Mouse (Mus musculus): Measurements from ENCODE around the gene Ankrd65. TPM values are rescaled to one million over a fixed set of nuclear protein-coding genes. Genes with fewer than 3 reads are reported as not detected.

The Ankrd65 gene
- polyA plus RNA-seq, 1 experiment from 2014 or later = 0.10 TPM

- Histone ChIP-seq H3K4me3 (ENCODE audit: low read depth, low read length) (no peak overlapping the region), H3K27ac (replicated peaks) (no peak overlapping the region), H3K27me3 (ENCODE audit: control insufficient read depth, insufficient read depth, low read length) (no peaks in the 10 kb centered on the region), H3K4me2 (replicated peaks; ENCODE audit: low read depth) (no peak overlapping the region), H3K36me3 (ENCODE audit: control insufficient read depth, insufficient read depth, low read length) (no peaks in the 10 kb centered on the region; the same call in 1 of the 2 replicates), H3K9ac (ENCODE audit: low read length) (no peak overlapping the region), H3K9me3 (ENCODE audit: control insufficient read depth, low read length) (no peaks in the 10 kb centered on the region), H3K4me1 (replicated peaks; ENCODE audit: control insufficient read depth, insufficient read depth) (no peaks in the 10 kb centered on the region; the same call in 1 of the 2 replicates)
- DNase-seq (ENCODE audit: low spot score) (no peak), ATAC-seq (ENCODE audit: low FRiP score, low TSS enrichment) (no peak)
- WGBS = 55% methylated on average over 3 of the region's 3 CpGs
- TF ChIP-seq CTCF (IDR thresholded peaks at IDR 0.05; ENCODE audit: low read depth) = no peak
- TF ChIP-seq EP300 (optimal IDR thresholded peaks at IDR 0.05) = no peak
These were observed 27.9 kb upstream of the Ankrd65 start for GRCm38 (mm10) chr4:155762357-155762756.

- no peak for DNase-seq (ENCODE audit: low spot score)
- Histone ChIP-seq H3K4me1 (replicated peaks; ENCODE audit: control insufficient read depth, insufficient read depth) (0 out of 2 replicates have a peak, but pooled peaks cover 6% of the 10 kb centered on the region), H3K27ac (replicated peaks) (peak overlapping the region; percentile 81), H3K4me2 (replicated peaks; ENCODE audit: low read depth) (peak overlapping the region; percentile 81), H3K4me3 (ENCODE audit: low read depth, low read length) (no peak overlapping the region; the same call in 1 of the 2 replicates), H3K27me3 (ENCODE audit: control insufficient read depth, insufficient read depth, low read length) (no peaks in the 10 kb centered on the region; the same call in 1 of the 2 replicates), H3K36me3 (ENCODE audit: control insufficient read depth, insufficient read depth, low read length) (no peaks in the 10 kb centered on the region), H3K9ac (ENCODE audit: low read length) (peak overlapping the region; percentile 77), H3K9me3 (ENCODE audit: control insufficient read depth, low read length) (no peaks in the 10 kb centered on the region)
- 63% methylated on average over 5 of the region's 5 CpGs for WGBS
- TF ChIP-seq CTCF (IDR thresholded peaks at IDR 0.05; ENCODE audit: low read depth) (no peak), EP300 (optimal IDR thresholded peaks at IDR 0.05) (no peak)
- no peak for ATAC-seq (ENCODE audit: low FRiP score, low TSS enrichment)
These were observed 20.8 kb upstream of the Ankrd65 start for GRCm38 (mm10) chr4:155769496-155769879.

- Histone ChIP-seq H3K4me3 (ENCODE audit: low read depth, low read length) (peak overlapping the region; percentile 51), H3K4me2 (replicated peaks; ENCODE audit: low read depth) (peak overlapping the region; percentile 81), H3K27me3 (ENCODE audit: control insufficient read depth, insufficient read depth, low read length) (no peaks in the 10 kb centered on the region; the same call in 1 of the 2 replicates), H3K9me3 (ENCODE audit: control insufficient read depth, low read length) (no peaks in the 10 kb centered on the region), H3K36me3 (ENCODE audit: control insufficient read depth, insufficient read depth, low read length) (no peaks in the 10 kb centered on the region), H3K27ac (replicated peaks) (peak overlapping the region; percentile 81), H3K9ac (ENCODE audit: low read length) (peak overlapping the region; percentile 77), H3K4me1 (replicated peaks; ENCODE audit: control insufficient read depth, insufficient read depth) (0 out of 2 replicates have a peak, but pooled peaks cover 6% of the 10 kb centered on the region)
- ATAC-seq (ENCODE audit: low FRiP score, low TSS enrichment) = peak; percentile 92
- peak; percentile 93 for DNase-seq (ENCODE audit: low spot score)
- under 1% methylated on average over 39 of the region's 39 CpGs for WGBS
- peak; percentile 97 for TF ChIP-seq CTCF (IDR thresholded peaks at IDR 0.05; ENCODE audit: low read depth)
- TF ChIP-seq EP300 (optimal IDR thresholded peaks at IDR 0.05) = no peak
These were observed 20.2 kb upstream of the Ankrd65 start for GRCm38 (mm10) chr4:155769880-155770512.

DNA sequence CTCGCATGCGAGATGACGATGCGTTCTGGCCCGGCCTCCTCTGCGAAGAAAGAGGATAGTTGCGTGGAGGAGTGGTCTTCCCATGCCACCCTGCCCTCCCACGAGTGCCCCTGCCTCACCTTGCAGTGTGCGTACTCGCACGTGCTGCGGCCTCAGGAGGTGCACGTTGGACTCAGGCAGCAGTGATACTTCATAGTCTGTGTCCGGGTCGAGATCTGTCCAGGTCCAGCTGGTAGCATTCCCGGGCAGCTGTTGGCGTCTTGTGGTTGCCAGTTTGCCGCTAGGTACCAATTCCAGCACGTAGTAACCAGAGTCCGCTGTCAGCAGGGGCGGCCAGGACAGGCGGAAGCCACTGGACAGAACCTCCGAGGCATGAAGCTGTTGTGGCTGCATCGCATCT lies 19.6 kb upstream of the Ankrd65 start:
- ATAC-seq (ENCODE audit: low FRiP score, low TSS enrichment) (no peak; the same call in 1 of the 2 replicates), DNase-seq (ENCODE audit: low spot score) (no peak)
- TF ChIP-seq EP300 (optimal IDR thresholded peaks at IDR 0.05) (no peak), CTCF (IDR thresholded peaks at IDR 0.05; ENCODE audit: low read depth) (no peak)
- H3K4me1 ChIP-seq (replicated peaks; ENCODE audit: control insufficient read depth, insufficient read depth) = 0 out of 2 replicates have a peak, but pooled peaks cover 8% of the 10 kb centered on the region
- H3K36me3 ChIP-seq (ENCODE audit: control insufficient read depth, insufficient read depth, low read length) = no peaks in the 10 kb centered on the region
- peak overlapping the region; percentile 81; the same call in 1 of the 2 replicates for H3K27ac ChIP-seq (replicated peaks)
- peak overlapping the region; percentile 81 for H3K4me2 ChIP-seq (replicated peaks; ENCODE audit: low read depth)
- peak overlapping the region; percentile 77 for H3K9ac ChIP-seq (ENCODE audit: low read length)
- H3K4me3 ChIP-seq (ENCODE audit: low read depth, low read length) = peak overlapping the region; percentile 51
- no peaks in the 10 kb centered on the region; the same call in 1 of the 2 replicates for H3K27me3 ChIP-seq (ENCODE audit: control insufficient read depth, insufficient read depth, low read length)
- 47% methylated on average over 23 of the region's 24 CpGs for WGBS
- no peaks in the 10 kb centered on the region for H3K9me3 ChIP-seq (ENCODE audit: control insufficient read depth, low read length)

DNA sequence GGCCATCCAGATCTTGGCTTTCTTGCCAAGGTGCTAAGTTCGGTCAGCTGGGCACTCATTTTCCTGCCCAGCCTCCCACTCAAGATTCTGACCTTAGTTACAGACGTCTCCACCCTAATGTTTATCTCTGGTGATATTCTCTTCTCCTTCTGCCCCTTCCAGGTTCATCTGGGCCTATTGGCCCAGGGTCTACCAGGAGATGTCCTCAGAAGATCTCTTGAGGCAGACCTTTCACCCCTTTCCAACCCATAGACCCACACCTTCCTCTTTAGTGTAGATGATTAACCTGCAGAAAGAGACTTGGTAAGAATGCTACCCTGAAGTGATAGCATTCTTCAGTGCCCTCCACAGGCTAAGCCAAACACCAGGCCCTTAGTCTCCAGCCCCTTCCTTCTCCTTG lies 18.5 kb upstream of the Ankrd65 start:
- TF ChIP-seq EP300 (optimal IDR thresholded peaks at IDR 0.05) (no peak), CTCF (IDR thresholded peaks at IDR 0.05; ENCODE audit: low read depth) (no peak)

GRCm38 (mm10) chr4:155772786-155773185 lies 17.5 kb upstream of the Ankrd65 start:
- Histone ChIP-seq H3K27me3 (ENCODE audit: control insufficient read depth, insufficient read depth, low read length) (no peaks in the 10 kb centered on the region; the same call in 1 of the 2 replicates), H3K4me1 (replicated peaks; ENCODE audit: control insufficient read depth, insufficient read depth) (peaks cover 14% of the 10 kb centered on the region), H3K9me3 (ENCODE audit: control insufficient read depth, low read length) (no peaks in the 10 kb centered on the region), H3K36me3 (ENCODE audit: control insufficient read depth, insufficient read depth, low read length) (no peaks in the 10 kb centered on the region), H3K9ac (ENCODE audit: low read length) (no peak overlapping the region), H3K4me2 (replicated peaks; ENCODE audit: low read depth) (peak overlapping the region; percentile 83; the same call in 1 of the 2 replicates), H3K27ac (replicated peaks) (no peak overlapping the region), H3K4me3 (ENCODE audit: low read depth, low read length) (no peak overlapping the region)
- TF ChIP-seq CTCF (IDR thresholded peaks at IDR 0.05; ENCODE audit: low read depth) = no peak
- no peak for TF ChIP-seq EP300 (optimal IDR thresholded peaks at IDR 0.05)
- DNase-seq (ENCODE audit: low spot score) (no peak), ATAC-seq (ENCODE audit: low FRiP score, low TSS enrichment) (no peak)
- 87% methylated on average over 13 of the region's 13 CpGs for WGBS

More for the DNA sequence above, 18.5 kb upstream of the Ankrd65 start:
- 81% methylated on average over 2 of the region's 2 CpGs for WGBS
- no peaks in the 10 kb centered on the region for H3K36me3 ChIP-seq (ENCODE audit: control insufficient read depth, insufficient read depth, low read length)
- peaks cover 11% of the 10 kb centered on the region for H3K4me1 ChIP-seq (replicated peaks; ENCODE audit: control insufficient read depth, insufficient read depth)
- H3K4me2 ChIP-seq (replicated peaks; ENCODE audit: low read depth) = no peak overlapping the region
- H3K27me3 ChIP-seq (ENCODE audit: control insufficient read depth, insufficient read depth, low read length) = no peaks in the 10 kb centered on the region; the same call in 1 of the 2 replicates
- ATAC-seq (ENCODE audit: low FRiP score, low TSS enrichment) = no peak
- no peak overlapping the region for H3K9ac ChIP-seq (ENCODE audit: low read length)
- H3K27ac ChIP-seq (replicated peaks) = no peak overlapping the region
- no peaks in the 10 kb centered on the region for H3K9me3 ChIP-seq (ENCODE audit: control insufficient read depth, low read length)
- H3K4me3 ChIP-seq (ENCODE audit: low read depth, low read length) = no peak overlapping the region
- no peak for DNase-seq (ENCODE audit: low spot score)

Data from stomach, postnatal 0 days (tissue).